Mouse (Mus musculus) midbrain, embryonic 13.5 days (tissue): Measurements from ENCODE around the gene Vps13d. TPM values are rescaled to one million over a fixed set of nuclear protein-coding genes. Genes with fewer than 3 reads are reported as not detected.

Experiments
- ATAC-seq: fragments of 200-750 bp; cut with Nextera tagmentation; 2 replicates; pipeline ENCODE4 v1.8.0; 2017; ENCODE audit warnings: mild to moderate bottlenecking, moderate TSS enrichment, moderate library complexity
- H3K27ac ChIP-seq: fragments of 300-500 bp; sonication (generic); 2 replicates; pipeline ENCODE4 v1.5.1; 2015; ENCODE audit warnings: inconsistent platforms, mild to moderate bottlenecking, moderate library complexity
- H3K27me3 ChIP-seq: fragments of 300-500 bp; sonication (generic); 2 replicates; pipeline ENCODE4 v1.6.1; 2015; ENCODE audit warnings: mild to moderate bottlenecking, inconsistent platforms
- H3K36me3 ChIP-seq: fragments of 300-500 bp; sonication (generic); 2 replicates; pipeline ENCODE4 v1.6.1; 2015; ENCODE audit warnings: mild to moderate bottlenecking, inconsistent platforms
- H3K4me1 ChIP-seq: fragments of 300-500 bp; sonication (generic); replicated peaks from 2 replicates; pipeline ENCODE4 v1.6.1; 2015; ENCODE audit warnings: inconsistent platforms
- H3K4me2 ChIP-seq: fragments of 300-500 bp; sonication (generic); replicated peaks from 2 replicates; pipeline ENCODE4 v1.6.1; 2015; ENCODE audit warnings: moderate library complexity, mild to moderate bottlenecking, inconsistent platforms
- H3K4me3 ChIP-seq: fragments of 300-500 bp; sonication (generic); replicated peaks from 2 replicates; pipeline ENCODE4 v1.5.1; 2015; ENCODE audit warnings: mild to moderate bottlenecking, inconsistent platforms
- H3K9ac ChIP-seq: fragments of 300-500 bp; sonication (generic); replicated peaks from 2 replicates; pipeline ENCODE4 v1.6.1; 2015; ENCODE audit warnings: mild to moderate bottlenecking, inconsistent platforms
- H3K9me3 ChIP-seq: fragments of 300-500 bp; sonication (generic); 2 replicates; pipeline ENCODE4 v1.6.1; 2016; ENCODE audit warnings: mild to moderate bottlenecking, inconsistent platforms
- WGBS: fragments of 180-500 bp; shearing (Covaris S2); methylation state at CpG from one replicate; pipeline ENCODE4 v1.1.7; 2015; 5-methylcytosine and 5-hydroxymethylcytosine counted together
- polyA plus RNA-seq: library from polyadenylated mRNA; unstranded; fragments of >200 nt; fragmentation: Nextera tagmentation; extraction: Ambion mirVana; gene quantifications from 2 replicates; pipeline ENCODE4 v1.2.1, GENCODE M21; 2015

Vps13d gene
- polyA plus RNA-seq, 1 experiment from 2014 or later, result 9.4 TPM

GRCm38 (mm10) chr4:145037006-145037405 is 157.8 kb downstream of the Vps13d start:
- Histone ChIP-seq H3K27me3 (no peaks in the 10 kb centered on the region), H3K27ac (no peak overlapping the region), H3K9me3 (no peaks in the 10 kb centered on the region), H3K9ac (no peak overlapping the region), H3K36me3 (peaks cover 36% of the 10 kb centered on the region), H3K4me2 (no peak overlapping the region), H3K4me1 (peaks cover 10% of the 10 kb centered on the region), H3K4me3 (no peak overlapping the region)
- 63% methylated on average over 3 of the region's 3 CpGs for WGBS
- no peak for ATAC-seq

- peaks cover 10% of the 10 kb centered on the region for H3K4me1 ChIP-seq
- H3K4me3 ChIP-seq, result no peak overlapping the region
- H3K9ac ChIP-seq, result no peak overlapping the region
- no peak overlapping the region for H3K27ac ChIP-seq
- ATAC-seq, result no peak
- H3K27me3 ChIP-seq, result no peaks in the 10 kb centered on the region
- H3K9me3 ChIP-seq, result no peaks in the 10 kb centered on the region
- H3K36me3 ChIP-seq, result peaks cover 26% of the 10 kb centered on the region
- 81% methylated on average over 3 of the region's 3 CpGs for WGBS
- H3K4me2 ChIP-seq, result no peak overlapping the region
Observed at GRCm38 (mm10) chr4:145035450-145035849, 159.4 kb downstream of the Vps13d start.

DNA sequence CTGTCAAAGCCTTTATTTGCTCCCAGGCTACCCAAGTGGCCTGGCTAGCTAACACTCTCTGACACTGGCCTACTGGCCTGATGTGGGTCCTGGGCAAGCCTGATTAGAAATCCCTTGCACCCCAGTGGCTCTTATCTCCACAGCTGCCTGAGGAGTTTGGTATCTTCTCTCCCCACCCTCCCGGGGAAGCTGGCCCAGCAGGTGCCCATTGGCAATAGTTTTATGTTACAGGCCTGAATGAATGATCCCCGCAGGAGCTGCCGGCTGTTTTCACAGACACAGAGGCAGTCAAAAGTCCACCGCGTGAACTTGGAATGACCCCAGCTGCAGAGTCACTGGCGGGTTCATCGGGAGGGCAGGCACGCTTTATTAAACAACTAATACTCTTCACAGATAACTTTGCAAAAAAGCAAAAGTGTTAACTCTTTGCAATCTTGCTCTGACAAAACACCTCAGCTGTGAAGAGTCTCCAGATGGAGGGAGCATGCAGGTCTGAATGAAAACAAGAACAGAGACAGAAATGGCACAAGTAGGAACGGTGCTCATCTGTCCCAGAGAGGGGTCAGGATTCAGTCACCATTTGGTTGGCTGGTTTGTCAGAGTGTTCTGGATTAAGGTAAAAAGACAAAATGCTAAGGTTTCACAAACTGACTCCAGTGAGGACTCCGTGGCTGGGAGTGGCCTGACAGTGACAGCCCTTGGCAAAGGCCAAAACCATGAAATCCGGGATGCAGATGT is 160.1 kb downstream of the Vps13d start:
- 17% methylated on average over 11 of the region's 11 CpGs for WGBS
- Histone ChIP-seq H3K9ac (no peak overlapping the region), H3K9me3 (no peaks in the 10 kb centered on the region), H3K36me3 (peaks cover 24% of the 10 kb centered on the region), H3K4me1 (peaks cover 10% of the 10 kb centered on the region), H3K4me2 (no peak overlapping the region), H3K27ac (no peak overlapping the region), H3K4me3 (no peak overlapping the region), H3K27me3 (no peaks in the 10 kb centered on the region)
- ATAC-seq, result no peak

GRCm38 (mm10) chr4:145033392-145033791 is 161.4 kb downstream of the Vps13d start:
- Histone ChIP-seq H3K36me3 (peaks cover 16% of the 10 kb centered on the region), H3K4me1 (peaks cover 10% of the 10 kb centered on the region), H3K27me3 (no peaks in the 10 kb centered on the region), H3K27ac (no peak overlapping the region), H3K9me3 (no peaks in the 10 kb centered on the region), H3K9ac (no peak overlapping the region), H3K4me2 (no peak overlapping the region), H3K4me3 (no peak overlapping the region)
- no peak for ATAC-seq
- 84% methylated on average over 2 of the region's 2 CpGs for WGBS

DNA sequence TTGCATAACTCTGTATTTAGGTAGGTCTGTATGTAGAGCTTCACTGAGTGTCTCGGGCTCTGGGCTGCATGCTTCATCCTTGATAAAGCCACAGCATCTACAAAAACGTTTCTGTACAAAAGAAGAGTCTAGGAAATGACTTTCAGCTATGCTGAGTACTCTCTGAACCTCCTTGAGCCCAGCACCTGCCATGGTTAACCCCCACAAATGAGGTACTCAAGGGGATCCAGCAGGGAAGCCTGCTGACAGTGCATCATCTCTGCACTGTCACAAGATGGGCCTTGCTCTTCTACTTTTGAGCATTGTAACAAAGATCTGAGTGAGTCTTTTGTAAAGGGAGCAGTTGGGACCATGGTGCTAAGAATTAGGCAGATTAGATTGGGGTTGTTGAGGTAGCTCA is 162.2 kb downstream of the Vps13d start:
- Histone ChIP-seq H3K27ac (no peak overlapping the region), H3K4me3 (no peak overlapping the region), H3K4me2 (no peak overlapping the region), H3K9ac (no peak overlapping the region), H3K27me3 (no peaks in the 10 kb centered on the region), H3K36me3 (peaks cover 16% of the 10 kb centered on the region), H3K4me1 (peaks cover 10% of the 10 kb centered on the region), H3K9me3 (no peaks in the 10 kb centered on the region)
- ATAC-seq, result no peak
- WGBS, result 60% methylated on average over 2 of the region's 2 CpGs

DNA sequence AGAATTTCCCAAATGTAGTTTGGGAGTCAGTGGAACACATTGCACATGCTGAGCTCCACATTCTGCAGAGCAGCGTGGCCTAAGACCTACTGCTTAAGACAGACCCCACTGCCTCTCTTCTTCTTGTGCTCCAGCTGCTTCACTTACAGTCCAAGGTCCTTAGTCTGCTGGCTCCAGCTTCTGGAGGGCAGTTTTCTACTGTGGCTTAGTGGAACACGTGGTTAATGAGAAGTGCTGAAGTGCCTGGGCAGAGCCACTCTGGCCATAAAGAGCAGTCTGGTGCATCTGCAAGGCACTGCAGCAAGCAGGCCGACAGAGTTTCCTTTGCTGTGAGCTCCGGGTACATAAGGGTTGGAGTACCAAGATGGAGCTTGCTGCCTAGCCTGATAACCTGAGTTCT is 163.3 kb downstream of the Vps13d start:
- H3K36me3 ChIP-seq, result peaks cover 8% of the 10 kb centered on the region; the same call in 1 of the 2 replicates
- 82% methylated on average over 4 of the region's 4 CpGs for WGBS
- H3K9ac ChIP-seq, result no peak overlapping the region
- no peak for ATAC-seq
- H3K4me2 ChIP-seq, result no peak overlapping the region
- no peaks in the 10 kb centered on the region for H3K27me3 ChIP-seq
- H3K27ac ChIP-seq, result no peak overlapping the region
- no peak overlapping the region for H3K4me3 ChIP-seq
- H3K4me1 ChIP-seq, result peaks cover 10% of the 10 kb centered on the region
- H3K9me3 ChIP-seq, result no peaks in the 10 kb centered on the region

DNA sequence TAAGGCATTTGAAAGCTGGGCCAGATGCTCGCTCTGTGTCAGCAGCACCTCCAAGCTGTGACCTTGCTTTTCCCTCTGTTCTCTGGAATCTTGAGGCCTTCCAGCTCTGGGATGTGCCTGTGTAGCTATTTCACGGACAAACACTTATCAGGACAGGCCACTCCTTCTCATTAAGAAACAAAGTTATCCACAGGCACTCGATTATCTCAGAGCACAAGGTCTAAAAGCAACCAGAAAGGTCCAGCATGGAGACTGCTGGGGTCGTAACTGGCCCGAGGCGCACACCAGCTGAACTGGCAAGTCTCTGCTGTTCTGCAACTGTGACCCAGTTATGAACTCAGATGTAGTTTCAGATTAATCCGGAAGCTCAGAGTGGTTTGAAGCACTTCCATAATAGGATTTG is 168.4 kb downstream of the Vps13d start:
- H3K36me3 ChIP-seq, result no peaks in the 10 kb centered on the region
- no peaks in the 10 kb centered on the region for H3K27me3 ChIP-seq
- no peaks in the 10 kb centered on the region for H3K4me1 ChIP-seq
- H3K27ac ChIP-seq, result no peak overlapping the region
- H3K9ac ChIP-seq, result no peak overlapping the region
- H3K9me3 ChIP-seq, result no peaks in the 10 kb centered on the region
- ATAC-seq, result no peak
- no peak overlapping the region for H3K4me2 ChIP-seq
- WGBS, result 78% methylated on average over 7 of the region's 7 CpGs
- no peak overlapping the region for H3K4me3 ChIP-seq

- H3K9ac ChIP-seq, result no peak overlapping the region
- no peak overlapping the region for H3K4me3 ChIP-seq
- H3K36me3 ChIP-seq, result no peaks in the 10 kb centered on the region
- no peak overlapping the region for H3K4me2 ChIP-seq
- no peaks in the 10 kb centered on the region for H3K4me1 ChIP-seq
- H3K27me3 ChIP-seq, result no peaks in the 10 kb centered on the region
- 81% methylated on average over 7 of the region's 7 CpGs for WGBS
- no peaks in the 10 kb centered on the region for H3K9me3 ChIP-seq
- H3K27ac ChIP-seq, result no peak overlapping the region
- no peak for ATAC-seq
Observed at GRCm38 (mm10) chr4:145025409-145025762, 169.4 kb downstream of the Vps13d start.

GRCm38 (mm10) chr4:145024694-145025408 is 170.0 kb downstream of the Vps13d start:
- Histone ChIP-seq H3K9ac (no peak overlapping the region), H3K27me3 (no peaks in the 10 kb centered on the region), H3K4me3 (no peak overlapping the region), H3K27ac (no peak overlapping the region), H3K4me1 (no peaks in the 10 kb centered on the region), H3K4me2 (no peak overlapping the region), H3K9me3 (no peaks in the 10 kb centered on the region), H3K36me3 (peaks cover 2% of the 10 kb centered on the region)
- no peak for ATAC-seq
- WGBS, result 55% methylated on average over 8 of the region's 8 CpGs

GRCm38 (mm10) chr4:145023911-145024310 is 170.9 kb downstream of the Vps13d start:
- no peak overlapping the region for H3K4me2 ChIP-seq
- no peak for ATAC-seq
- H3K27me3 ChIP-seq, result no peaks in the 10 kb centered on the region
- H3K36me3 ChIP-seq, result peaks cover 12% of the 10 kb centered on the region
- H3K9me3 ChIP-seq, result no peaks in the 10 kb centered on the region
- no peak overlapping the region for H3K9ac ChIP-seq
- H3K4me1 ChIP-seq, result no peaks in the 10 kb centered on the region
- no peak overlapping the region for H3K27ac ChIP-seq
- 90% methylated on average over 6 of the region's 6 CpGs for WGBS
- H3K4me3 ChIP-seq, result no peak overlapping the region

- Histone ChIP-seq H3K4me2 (no peak overlapping the region), H3K27me3 (no peaks in the 10 kb centered on the region), H3K4me1 (no peaks in the 10 kb centered on the region), H3K4me3 (no peak overlapping the region), H3K9me3 (no peaks in the 10 kb centered on the region), H3K9ac (no peak overlapping the region), H3K27ac (no peak overlapping the region), H3K36me3 (peaks cover 13% of the 10 kb centered on the region)
- ATAC-seq, result no peak
- 93% methylated on average over 5 of the region's 5 CpGs for WGBS
Observed at GRCm38 (mm10) chr4:145022815-145023214, 172.0 kb downstream of the Vps13d start.

DNA sequence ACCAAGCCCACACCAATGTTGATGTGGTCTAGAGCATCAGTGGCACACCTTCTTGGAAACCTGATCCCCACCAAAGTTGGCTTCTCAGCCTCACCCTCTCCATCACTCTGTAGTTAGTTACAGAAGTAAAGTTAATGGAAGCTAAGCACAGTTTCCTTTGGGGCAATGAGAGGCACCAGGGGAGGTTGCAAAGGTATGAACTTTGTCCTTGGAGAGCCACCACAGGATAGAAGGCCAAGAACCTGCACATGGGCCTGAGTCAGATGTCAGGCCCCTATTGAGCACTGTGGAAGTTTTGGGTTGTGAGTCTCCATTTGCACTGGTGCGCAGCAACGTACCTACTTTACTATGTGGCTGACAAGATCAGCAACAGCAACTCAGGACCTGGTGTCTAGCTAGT is 172.6 kb downstream of the Vps13d start:
- no peak overlapping the region for H3K9ac ChIP-seq
- no peak overlapping the region for H3K4me3 ChIP-seq
- H3K27ac ChIP-seq, result no peak overlapping the region
- no peaks in the 10 kb centered on the region for H3K4me1 ChIP-seq
- H3K36me3 ChIP-seq, result peaks cover 13% of the 10 kb centered on the region
- H3K27me3 ChIP-seq, result no peaks in the 10 kb centered on the region
- no peaks in the 10 kb centered on the region for H3K9me3 ChIP-seq
- H3K4me2 ChIP-seq, result no peak overlapping the region
- 98% methylated on average over 2 of the region's 2 CpGs for WGBS
- no peak for ATAC-seq
